Mouse (Mus musculus): ENCODE measurements around the gene Tpsb2. TPM values are rescaled to one million over a fixed set of nuclear protein-coding genes. Genes with fewer than 3 reads are reported as not detected.

The Tpsb2 gene
- polyA plus RNA-seq, 1 experiment from 2014 or later: not detected

DNA sequence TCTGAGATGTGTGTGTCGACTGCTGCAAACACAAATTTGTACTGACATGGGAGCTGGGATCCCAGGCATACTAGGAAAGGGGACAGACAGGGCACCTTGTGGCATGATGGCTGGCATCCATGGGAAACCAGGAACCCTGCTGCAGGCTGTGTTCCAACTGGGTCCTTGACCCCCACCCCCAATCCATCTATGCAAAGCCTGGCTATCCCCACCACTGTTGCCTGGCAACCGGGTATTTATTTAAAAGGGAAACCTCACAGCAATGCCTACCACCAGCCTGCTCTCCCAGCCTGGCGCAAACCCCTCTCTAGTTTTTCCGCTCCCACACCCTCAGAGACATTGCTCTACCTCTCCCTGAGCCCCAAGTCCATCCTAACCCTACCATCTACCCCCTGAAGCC lies 41.2 kb downstream of the Tpsb2 start:
- DNase-seq (ENCODE audit: low spot score) (no peak), ATAC-seq (replicated peaks; ENCODE audit: insufficient number of reproducible peaks, low FRiP score, low TSS enrichment, low read depth) (no peak)
- H3K4me1 ChIP-seq (ENCODE audit: control insufficient read depth, insufficient read depth, low read length): peaks cover 17% of the 10 kb centered on the region
- H3K4me2 ChIP-seq (ENCODE audit: low read depth, low read length): no peak overlapping the region
- H3K9ac ChIP-seq (replicated peaks; ENCODE audit: low read length): no peak overlapping the region
- H3K27ac ChIP-seq (replicated peaks; ENCODE audit: low read depth, low read length): no peak overlapping the region
- WGBS: 75% methylated on average over 4 of the region's 4 CpGs
- no peak overlapping the region for H3K4me3 ChIP-seq (ENCODE audit: low read depth, low read length)
- H3K9me3 ChIP-seq (replicated peaks; ENCODE audit: control insufficient read depth, low read length): no peaks in the 10 kb centered on the region
- H3K27me3 ChIP-seq (ENCODE audit: control insufficient read depth, insufficient read depth, low read length): no peaks in the 10 kb centered on the region
- no peaks in the 10 kb centered on the region for H3K36me3 ChIP-seq (replicated peaks; ENCODE audit: control insufficient read depth, insufficient read depth, low read depth, low read length)

DNA sequence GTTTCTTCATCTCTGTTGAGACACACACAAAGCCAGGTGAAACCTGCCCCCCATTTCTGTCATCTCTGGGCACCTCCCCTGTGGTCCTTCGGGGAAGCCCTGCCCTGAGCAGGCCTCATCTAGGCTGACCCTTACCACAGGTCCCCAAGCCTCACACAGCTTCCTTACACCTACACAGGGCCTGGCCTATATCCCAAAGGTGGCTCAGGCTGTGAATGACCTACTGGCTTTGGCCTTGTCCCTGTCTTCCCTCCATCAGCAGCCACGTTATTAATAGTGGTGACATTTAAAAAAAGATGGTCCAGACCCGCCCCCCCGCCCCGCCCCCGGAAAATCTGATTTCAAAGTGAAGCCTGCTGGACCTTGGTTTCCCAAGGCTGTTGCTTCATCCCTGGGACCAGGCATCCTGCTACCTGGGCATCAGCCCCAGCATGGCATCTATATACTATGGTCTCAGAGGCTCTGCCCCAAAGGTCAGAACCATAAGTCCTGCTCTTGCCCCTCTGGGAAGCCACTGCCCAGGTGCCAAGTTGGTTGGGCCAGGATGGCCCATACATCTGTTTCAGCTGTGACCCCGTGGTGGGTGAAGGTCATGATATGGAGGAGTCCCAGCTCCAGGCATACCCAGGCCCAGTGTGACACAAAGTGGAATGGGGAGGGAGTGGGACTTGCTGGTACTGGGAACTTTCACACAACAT lies 42.3 kb downstream of the Tpsb2 start:
- Histone ChIP-seq H3K4me2 (ENCODE audit: low read depth, low read length) (no peak overlapping the region), H3K27me3 (ENCODE audit: control insufficient read depth, insufficient read depth, low read length) (no peaks in the 10 kb centered on the region), H3K9ac (replicated peaks; ENCODE audit: low read length) (no peak overlapping the region), H3K4me1 (ENCODE audit: control insufficient read depth, insufficient read depth, low read length) (peaks cover 17% of the 10 kb centered on the region), H3K36me3 (replicated peaks; ENCODE audit: control insufficient read depth, insufficient read depth, low read depth, low read length) (no peaks in the 10 kb centered on the region), H3K27ac (replicated peaks; ENCODE audit: low read depth, low read length) (no peak overlapping the region), H3K4me3 (ENCODE audit: low read depth, low read length) (no peak overlapping the region), H3K9me3 (replicated peaks; ENCODE audit: control insufficient read depth, low read length) (no peaks in the 10 kb centered on the region)
- no peak for DNase-seq (ENCODE audit: low spot score)
- ATAC-seq (replicated peaks; ENCODE audit: insufficient number of reproducible peaks, low FRiP score, low TSS enrichment, low read depth): no peak
- WGBS: 86% methylated on average over 7 of the region's 7 CpGs

DNA sequence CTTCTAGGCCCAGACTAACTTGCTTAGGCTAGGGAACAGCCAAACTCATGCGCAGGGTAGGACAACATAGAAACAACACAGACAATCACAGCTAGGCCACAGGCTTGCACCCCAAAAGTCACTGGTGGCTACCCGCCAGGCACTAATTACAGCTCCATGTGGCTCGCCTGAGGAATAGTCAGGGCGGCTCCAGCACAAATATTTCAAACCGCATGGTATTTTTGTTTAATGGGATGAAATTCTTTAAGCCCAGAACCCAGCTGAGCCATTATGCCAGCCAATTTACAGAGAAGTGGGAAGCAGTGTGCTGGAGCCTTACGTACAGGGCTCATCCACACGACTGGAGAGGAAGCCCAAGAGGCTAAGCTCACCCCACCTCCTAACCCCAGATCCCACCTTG lies 43.5 kb downstream of the Tpsb2 start:
- WGBS: 65% methylated on average over 7 of the region's 7 CpGs
- DNase-seq (ENCODE audit: low spot score) (no peak), ATAC-seq (replicated peaks; ENCODE audit: insufficient number of reproducible peaks, low FRiP score, low TSS enrichment, low read depth) (no peak)
- peaks cover 20% of the 10 kb centered on the region for H3K4me1 ChIP-seq (ENCODE audit: control insufficient read depth, insufficient read depth, low read length)
- no peaks in the 10 kb centered on the region for H3K36me3 ChIP-seq (replicated peaks; ENCODE audit: control insufficient read depth, insufficient read depth, low read depth, low read length)
- H3K27me3 ChIP-seq (ENCODE audit: control insufficient read depth, insufficient read depth, low read length): no peaks in the 10 kb centered on the region
- no peaks in the 10 kb centered on the region for H3K9me3 ChIP-seq (replicated peaks; ENCODE audit: control insufficient read depth, low read length)
- no peak overlapping the region for H3K4me3 ChIP-seq (ENCODE audit: low read depth, low read length)
- H3K27ac ChIP-seq (replicated peaks; ENCODE audit: low read depth, low read length): no peak overlapping the region
- H3K4me2 ChIP-seq (ENCODE audit: low read depth, low read length): no peak overlapping the region
- no peak overlapping the region for H3K9ac ChIP-seq (replicated peaks; ENCODE audit: low read length)

- H3K27me3 ChIP-seq (ENCODE audit: control insufficient read depth, insufficient read depth, low read length): no peaks in the 10 kb centered on the region
- no peak overlapping the region for H3K4me2 ChIP-seq (ENCODE audit: low read depth, low read length)
- no peaks in the 10 kb centered on the region for H3K9me3 ChIP-seq (replicated peaks; ENCODE audit: control insufficient read depth, low read length)
- 71% methylated on average over 6 of the region's 6 CpGs for WGBS
- ATAC-seq (replicated peaks; ENCODE audit: insufficient number of reproducible peaks, low FRiP score, low TSS enrichment, low read depth) (no peak), DNase-seq (ENCODE audit: low spot score) (no peak)
- no peaks in the 10 kb centered on the region for H3K36me3 ChIP-seq (replicated peaks; ENCODE audit: control insufficient read depth, insufficient read depth, low read depth, low read length)
- no peak overlapping the region for H3K27ac ChIP-seq (replicated peaks; ENCODE audit: low read depth, low read length)
- no peak overlapping the region for H3K9ac ChIP-seq (replicated peaks; ENCODE audit: low read length)
- H3K4me1 ChIP-seq (ENCODE audit: control insufficient read depth, insufficient read depth, low read length): peaks cover 21% of the 10 kb centered on the region
- H3K4me3 ChIP-seq (ENCODE audit: low read depth, low read length): no peak overlapping the region
These were observed 44.1 kb downstream of the Tpsb2 start for GRCm38 (mm10) chr17:25410180-25410579.

DNA sequence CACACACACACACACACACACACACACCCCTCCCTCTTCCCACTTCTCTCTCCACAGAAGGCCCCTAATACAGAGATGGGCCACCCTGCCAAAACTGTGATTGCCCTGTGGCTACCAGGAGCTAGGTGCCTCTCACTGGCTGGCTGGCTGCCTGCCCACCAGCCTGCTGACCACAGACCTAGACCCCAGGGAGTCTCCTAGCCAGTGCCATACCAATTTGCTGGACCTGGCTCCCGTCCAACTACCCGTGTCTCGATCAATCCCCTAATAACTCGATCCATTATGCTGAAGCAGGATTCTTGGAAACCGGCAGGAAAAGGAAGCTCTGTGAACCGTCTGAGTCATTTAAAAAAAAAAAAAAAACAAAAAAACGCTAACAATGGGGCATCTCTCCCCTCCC lies 44.7 kb downstream of the Tpsb2 start:
- ATAC-seq (replicated peaks; ENCODE audit: insufficient number of reproducible peaks, low FRiP score, low TSS enrichment, low read depth): no peak
- Histone ChIP-seq H3K27ac (replicated peaks; ENCODE audit: low read depth, low read length) (no peak overlapping the region), H3K9me3 (replicated peaks; ENCODE audit: control insufficient read depth, low read length) (no peaks in the 10 kb centered on the region), H3K4me2 (ENCODE audit: low read depth, low read length) (no peak overlapping the region), H3K4me3 (ENCODE audit: low read depth, low read length) (no peak overlapping the region), H3K9ac (replicated peaks; ENCODE audit: low read length) (no peak overlapping the region), H3K27me3 (ENCODE audit: control insufficient read depth, insufficient read depth, low read length) (no peaks in the 10 kb centered on the region), H3K4me1 (ENCODE audit: control insufficient read depth, insufficient read depth, low read length) (peaks cover 24% of the 10 kb centered on the region), H3K36me3 (replicated peaks; ENCODE audit: control insufficient read depth, insufficient read depth, low read depth, low read length) (no peaks in the 10 kb centered on the region)
- WGBS: 49% methylated on average over 7 of the region's 7 CpGs
- no peak for DNase-seq (ENCODE audit: low spot score)

- no peak overlapping the region for H3K4me2 ChIP-seq (ENCODE audit: low read depth, low read length)
- ATAC-seq (replicated peaks; ENCODE audit: insufficient number of reproducible peaks, low FRiP score, low TSS enrichment, low read depth) (no peak), DNase-seq (ENCODE audit: low spot score) (no peak)
- H3K36me3 ChIP-seq (replicated peaks; ENCODE audit: control insufficient read depth, insufficient read depth, low read depth, low read length): no peaks in the 10 kb centered on the region
- H3K9ac ChIP-seq (replicated peaks; ENCODE audit: low read length): no peak overlapping the region
- H3K27ac ChIP-seq (replicated peaks; ENCODE audit: low read depth, low read length): no peak overlapping the region
- 65% methylated on average over 4 of the region's 4 CpGs for WGBS
- H3K9me3 ChIP-seq (replicated peaks; ENCODE audit: control insufficient read depth, low read length): no peaks in the 10 kb centered on the region
- peaks cover 26% of the 10 kb centered on the region for H3K4me1 ChIP-seq (ENCODE audit: control insufficient read depth, insufficient read depth, low read length)
- no peaks in the 10 kb centered on the region for H3K27me3 ChIP-seq (ENCODE audit: control insufficient read depth, insufficient read depth, low read length)
- no peak overlapping the region for H3K4me3 ChIP-seq (ENCODE audit: low read depth, low read length)
These were observed 45.1 kb downstream of the Tpsb2 start for GRCm38 (mm10) chr17:25411251-25411650.

DNA sequence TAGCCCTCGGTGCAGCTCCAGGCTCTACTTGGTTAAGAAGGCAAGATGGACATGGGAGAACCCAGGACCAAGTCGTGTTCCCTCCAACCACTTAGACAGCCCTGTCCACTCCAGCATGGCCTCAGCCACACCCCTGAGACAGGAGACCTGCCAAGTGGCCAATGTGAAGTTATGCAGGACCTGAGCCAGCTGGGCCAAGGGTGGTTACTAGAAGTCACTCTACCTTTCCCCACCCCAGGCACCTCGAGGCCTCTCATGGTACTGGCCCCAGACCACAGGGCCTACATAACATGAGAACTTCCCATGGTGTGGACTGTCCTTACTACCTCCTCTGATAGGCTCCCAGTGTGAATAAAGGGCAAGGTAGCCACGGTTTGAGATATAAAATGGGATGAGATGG lies 48.1 kb downstream of the Tpsb2 start:
- WGBS: 75% methylated on average over 4 of the region's 4 CpGs
- no peaks in the 10 kb centered on the region for H3K36me3 ChIP-seq (replicated peaks; ENCODE audit: control insufficient read depth, insufficient read depth, low read depth, low read length)
- ATAC-seq (replicated peaks; ENCODE audit: insufficient number of reproducible peaks, low FRiP score, low TSS enrichment, low read depth): no peak
- no peak overlapping the region for H3K4me2 ChIP-seq (ENCODE audit: low read depth, low read length)
- no peaks in the 10 kb centered on the region for H3K9me3 ChIP-seq (replicated peaks; ENCODE audit: control insufficient read depth, low read length)
- no peak for DNase-seq (ENCODE audit: low spot score)
- no peak overlapping the region for H3K4me3 ChIP-seq (ENCODE audit: low read depth, low read length)
- H3K4me1 ChIP-seq (ENCODE audit: control insufficient read depth, insufficient read depth, low read length): peaks cover 24% of the 10 kb centered on the region
- H3K27ac ChIP-seq (replicated peaks; ENCODE audit: low read depth, low read length): no peak overlapping the region; the same call in 1 of the 2 replicates
- no peak overlapping the region for H3K9ac ChIP-seq (replicated peaks; ENCODE audit: low read length)
- H3K27me3 ChIP-seq (ENCODE audit: control insufficient read depth, insufficient read depth, low read length): no peaks in the 10 kb centered on the region

GRCm38 (mm10) chr17:25414917-25415316 lies 48.8 kb downstream of the Tpsb2 start:
- Histone ChIP-seq H3K27me3 (ENCODE audit: control insufficient read depth, insufficient read depth, low read length) (no peaks in the 10 kb centered on the region), H3K9ac (replicated peaks; ENCODE audit: low read length) (no peak overlapping the region), H3K4me2 (ENCODE audit: low read depth, low read length) (no peak overlapping the region), H3K9me3 (replicated peaks; ENCODE audit: control insufficient read depth, low read length) (no peaks in the 10 kb centered on the region), H3K4me1 (ENCODE audit: control insufficient read depth, insufficient read depth, low read length) (peaks cover 24% of the 10 kb centered on the region), H3K4me3 (ENCODE audit: low read depth, low read length) (no peak overlapping the region), H3K27ac (replicated peaks; ENCODE audit: low read depth, low read length) (peak overlapping the region; percentile 70), H3K36me3 (replicated peaks; ENCODE audit: control insufficient read depth, insufficient read depth, low read depth, low read length) (no peaks in the 10 kb centered on the region)
- ATAC-seq (replicated peaks; ENCODE audit: insufficient number of reproducible peaks, low FRiP score, low TSS enrichment, low read depth): no peak
- 26% methylated on average over 3 of the region's 3 CpGs for WGBS
- peak; percentile 48 for DNase-seq (ENCODE audit: low spot score)

Data from embryonic facial prominence, embryonic 11.5 days (tissue).